Mouse (Mus musculus) liver, adult 2 months (tissue): ENCODE measurements around the gene Slc30a9.

Experiments
- CTCF ChIP-seq: fragments of 200-500 bp; IDR thresholded peaks from 2 replicates; pipeline ENCODE4 v1.5.1; 2011; ENCODE audit warnings: low read depth, low read length, control low read depth
- POLR2A ChIP-seq: fragments of 200-500 bp; IDR thresholded peaks from 2 replicates; pipeline ENCODE4 v1.6.1; 2011; ENCODE audit warnings: low read length, control low read depth; ENCODE audit not compliant: insufficient read depth; ENCODE audit errors: extremely low read depth

DNA sequence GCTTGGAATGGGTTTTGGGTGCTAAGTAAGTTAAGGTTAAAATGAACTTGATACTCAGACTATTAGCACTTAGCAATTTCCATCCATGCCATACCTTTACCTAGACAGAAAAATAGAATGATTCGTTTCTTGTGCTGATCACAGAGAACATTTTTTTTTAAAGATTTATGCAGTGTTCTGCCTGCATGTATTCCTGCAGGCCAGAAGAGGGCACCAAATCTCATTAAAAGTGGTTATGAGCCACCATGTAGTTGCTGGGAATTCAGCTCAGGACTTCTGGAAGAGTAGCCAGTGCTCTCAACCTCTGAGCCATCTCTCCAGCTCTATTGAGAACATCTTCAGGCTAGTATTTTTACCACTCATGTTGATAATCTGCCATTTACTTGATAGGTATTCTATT, 40.6 kb upstream of the Slc30a9 start:
- TF ChIP-seq POLR2A (no peak), CTCF (no peak)
